Mouse (Mus musculus) spleen, postnatal 10 days (tissue): ENCODE measurements around the gene Napsa.
A peak's percentile ranks its signal among the peaks of the same experiment; 100 is the strongest.

ENCODE experiments used
- DNase-seq, 2 experiments: peaks; one replicate each; pipeline ENCODE4 v3.0.0; 2021 to 2022; ENCODE audit warnings: low spot score in 2 of 2

Napsa gene

DNA sequence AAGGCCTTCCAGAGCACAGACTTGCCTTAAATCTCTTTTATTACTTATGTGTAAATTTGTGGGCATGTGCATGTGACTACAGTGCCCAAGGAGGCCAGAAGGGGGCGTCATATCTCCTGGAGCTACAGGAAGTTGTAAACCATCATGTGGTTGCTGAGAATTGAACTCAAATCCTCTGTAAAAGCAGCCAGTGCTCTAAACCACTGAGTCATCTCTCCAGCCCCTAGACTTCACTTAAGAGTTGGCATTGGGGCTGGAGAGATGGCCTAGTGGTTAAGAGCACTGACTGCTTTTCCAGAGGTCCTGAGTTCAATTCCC lies 53.8 kb downstream of the Napsa start:
- no peak for DNase-seq

DNA sequence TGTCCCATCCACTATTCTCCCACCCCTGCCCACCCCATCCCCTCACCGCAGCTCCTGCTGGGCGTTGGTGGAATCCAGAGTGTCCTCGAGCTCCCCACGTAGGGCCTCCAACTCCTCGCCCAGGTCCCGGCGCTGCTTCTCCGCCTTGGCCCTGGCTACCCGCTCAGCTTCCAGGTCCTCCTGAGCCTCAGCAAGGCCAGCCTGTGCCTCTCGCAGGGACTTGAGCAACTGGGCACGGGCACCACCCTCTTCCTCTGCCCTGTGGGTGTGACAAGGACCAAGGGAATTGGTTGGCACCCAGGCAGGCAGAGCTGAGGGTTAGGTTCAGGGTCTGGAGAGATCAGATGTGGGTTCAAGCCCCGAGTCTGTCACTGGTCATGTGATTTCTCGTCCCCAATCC lies 54.8 kb downstream of the Napsa start:
- DNase-seq: no peak

DNA sequence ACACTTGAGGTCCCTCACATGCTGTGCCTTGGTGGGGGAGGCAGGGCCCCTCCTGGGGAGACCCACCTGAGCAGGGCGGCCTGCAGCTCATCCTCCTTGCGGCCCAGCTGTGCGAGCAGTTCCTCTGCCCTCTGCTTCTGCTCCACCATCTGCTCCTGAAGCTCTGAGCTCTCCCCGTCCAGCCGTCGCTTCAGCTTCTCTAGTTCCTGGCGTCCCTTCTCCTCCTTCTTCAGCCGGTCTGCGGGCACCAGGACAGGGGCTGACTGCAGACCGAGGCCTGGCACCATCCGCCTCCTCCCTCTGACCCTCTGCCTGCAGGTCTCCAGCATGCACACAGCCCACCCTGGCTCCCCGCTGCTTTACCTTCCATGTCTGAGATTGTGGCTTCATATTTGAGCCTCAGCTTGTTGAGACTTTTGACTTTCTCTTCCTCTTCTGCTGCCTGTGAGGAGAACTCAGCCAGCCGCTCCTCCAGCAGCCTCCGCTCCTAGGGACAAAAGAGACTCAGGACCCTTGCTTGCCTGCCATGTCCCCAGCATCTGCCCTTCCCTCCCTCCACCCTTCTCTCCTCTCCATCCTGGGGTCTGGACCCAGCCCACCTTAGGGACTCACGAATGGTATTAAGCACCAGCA lies 56.3 kb downstream of the Napsa start:
- DNase-seq: no peak

DNA sequence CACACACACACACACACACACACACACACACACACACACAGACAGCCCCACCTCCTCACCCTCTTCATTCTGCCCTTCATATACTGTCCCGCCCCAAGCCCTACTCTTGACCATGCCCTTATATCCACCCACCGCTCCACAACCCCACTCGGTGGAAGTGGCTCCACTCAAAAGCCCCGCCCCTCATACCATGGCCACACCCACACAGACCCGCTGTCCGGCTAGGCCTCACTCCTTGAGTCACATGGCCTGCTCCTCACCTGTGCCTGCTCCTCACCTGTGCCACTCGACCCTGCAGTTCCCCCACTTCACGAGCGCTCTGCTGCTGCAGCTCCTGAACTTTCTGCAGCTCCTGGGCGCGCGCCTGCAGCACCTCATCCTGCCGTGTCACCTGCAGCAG lies 58.3 kb downstream of the Napsa start:
- no peak for DNase-seq

DNA sequence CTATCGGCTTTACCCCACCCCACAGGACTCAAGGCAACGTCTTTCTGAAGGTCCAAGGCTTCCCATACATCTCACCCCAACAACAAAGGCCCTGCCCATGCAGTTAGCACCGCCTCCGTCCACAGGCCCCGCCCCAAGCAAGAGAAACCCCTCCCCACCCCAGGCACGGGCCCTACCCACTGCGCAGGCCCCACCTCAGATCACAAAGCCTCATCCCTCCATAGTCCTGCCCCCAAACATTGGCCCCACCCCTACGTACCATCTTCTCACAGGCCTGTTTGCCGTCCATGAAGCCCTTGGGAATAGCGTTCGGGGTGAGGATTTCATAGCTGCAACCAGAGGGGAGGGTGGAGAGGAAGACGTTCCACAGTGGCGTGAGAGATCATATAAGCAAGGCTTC lies 60.5 kb downstream of the Napsa start:
- DNase-seq: no peak

DNA sequence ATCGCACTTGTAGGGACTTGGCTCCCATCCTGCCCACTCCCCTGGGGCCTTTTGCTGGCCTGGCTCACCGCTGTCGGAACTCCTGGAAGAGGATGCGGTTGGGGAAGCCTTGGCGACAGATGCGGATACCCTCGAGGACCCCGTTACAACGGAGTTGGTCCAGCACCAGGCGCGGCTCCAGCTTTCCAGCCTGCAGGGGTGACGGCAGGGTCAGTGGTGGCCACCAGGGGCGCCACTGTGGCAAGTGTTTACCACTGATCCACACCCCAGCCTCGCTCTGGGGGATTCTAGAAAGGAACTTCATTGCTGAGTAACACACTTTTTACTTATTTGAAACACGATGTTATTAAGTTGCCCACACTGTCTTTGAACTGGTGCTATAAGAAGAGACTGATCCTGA lies 61.2 kb downstream of the Napsa start:
- peak in 1 of 2 experiments; percentile 55 for DNase-seq
